Mouse (Mus musculus): ENCODE measurements around the gene Mosmo. TPM values are rescaled to one million over a fixed set of nuclear protein-coding genes. Genes with fewer than 3 reads are reported as not detected.
A peak's percentile ranks its signal among the peaks of the same experiment; 100 is the strongest.

Gene Mosmo
- polyA plus RNA-seq, 1 experiment from 2014 or later, result 17.8 TPM

GRCm38 (mm10) chr7:120662079-120662478, 15.3 kb upstream of the Mosmo start:
- 90% methylated on average over 4 of the region's 4 CpGs for WGBS
- Histone ChIP-seq H3K4me1 (ENCODE audit: control insufficient read depth, insufficient read depth, low read length) (no peaks in the 10 kb centered on the region), H3K4me2 (ENCODE audit: low read depth, low read length) (no peak overlapping the region), H3K9ac (replicated peaks; ENCODE audit: low read length) (no peak overlapping the region), H3K36me3 (replicated peaks; ENCODE audit: control insufficient read depth, insufficient read depth, low read depth, low read length) (peaks cover 5% of the 10 kb centered on the region; the same call in 1 of the 2 replicates), H3K27me3 (ENCODE audit: control insufficient read depth, insufficient read depth, low read length) (no peaks in the 10 kb centered on the region), H3K9me3 (replicated peaks; ENCODE audit: control insufficient read depth, low read length) (no peaks in the 10 kb centered on the region), H3K27ac (replicated peaks; ENCODE audit: low read depth, low read length) (no peak overlapping the region), H3K4me3 (ENCODE audit: low read depth, low read length) (no peak overlapping the region)
- DNase-seq (ENCODE audit: low spot score) (no peak), ATAC-seq (replicated peaks; ENCODE audit: insufficient number of reproducible peaks, low FRiP score, low TSS enrichment, low read depth) (no peak)

GRCm38 (mm10) chr7:120670153-120670875, 7.1 kb upstream of the Mosmo start, which contains the start of gene Pdzd9:
Gene Pdzd9 (minus strand): TSS chr7:120670343.
- no peak within 1 kb of the TSS for H3K4me2 ChIP-seq (ENCODE audit: low read depth, low read length)

GRCm38 (mm10) chr7:120671271-120671670, 6.1 kb upstream of the Mosmo start:
- 83% methylated on average over 2 of the region's 2 CpGs for WGBS
- DNase-seq (ENCODE audit: low spot score), result no peak
- no peaks in the 10 kb centered on the region for H3K9me3 ChIP-seq (replicated peaks; ENCODE audit: control insufficient read depth, low read length)
- H3K4me2 ChIP-seq (ENCODE audit: low read depth, low read length), result no peak overlapping the region
- ATAC-seq (replicated peaks; ENCODE audit: insufficient number of reproducible peaks, low FRiP score, low TSS enrichment, low read depth), result no peak
- H3K27me3 ChIP-seq (ENCODE audit: control insufficient read depth, insufficient read depth, low read length), result no peaks in the 10 kb centered on the region; the same call in 1 of the 2 replicates
- no peak overlapping the region for H3K27ac ChIP-seq (replicated peaks; ENCODE audit: low read depth, low read length)
- H3K4me3 ChIP-seq (ENCODE audit: low read depth, low read length), result no peak overlapping the region
- H3K36me3 ChIP-seq (replicated peaks; ENCODE audit: control insufficient read depth, insufficient read depth, low read depth, low read length), result no peaks in the 10 kb centered on the region
- H3K9ac ChIP-seq (replicated peaks; ENCODE audit: low read length), result no peak overlapping the region
- no peaks in the 10 kb centered on the region for H3K4me1 ChIP-seq (ENCODE audit: control insufficient read depth, insufficient read depth, low read length)

More at GRCm38 (mm10) chr7:120670153-120670875, 7.1 kb upstream of the Mosmo start, which contains the start of gene Pdzd9:
- Histone ChIP-seq H3K4me3 (ENCODE audit: low read depth, low read length) (no peak within 1 kb of the TSS), H3K4me1 (ENCODE audit: control insufficient read depth, insufficient read depth, low read length) (no peaks in the 10 kb centered on the region), H3K9me3 (replicated peaks; ENCODE audit: control insufficient read depth, low read length) (no peaks in the 10 kb centered on the region), H3K27me3 (ENCODE audit: control insufficient read depth, insufficient read depth, low read length) (no peaks in the 10 kb centered on the region; the same call in 1 of the 2 replicates), H3K9ac (replicated peaks; ENCODE audit: low read length) (no peak within 1 kb of the TSS), H3K27ac (replicated peaks; ENCODE audit: low read depth, low read length) (no peak within 1 kb of the TSS), H3K36me3 (replicated peaks; ENCODE audit: control insufficient read depth, insufficient read depth, low read depth, low read length) (no peaks in the 10 kb centered on the region)
- peak; percentile 66; the same call in 1 of the 2 replicates for ATAC-seq (replicated peaks; ENCODE audit: insufficient number of reproducible peaks, low FRiP score, low TSS enrichment, low read depth)
- peak; percentile 86 for DNase-seq (ENCODE audit: low spot score)
- 20% methylated on average over 14 of the region's 14 CpGs for WGBS

- no peaks in the 10 kb centered on the region for H3K27me3 ChIP-seq (ENCODE audit: control insufficient read depth, insufficient read depth, low read length)
- H3K4me3 ChIP-seq (ENCODE audit: low read depth, low read length), result peak overlapping the region; percentile 91
- peak overlapping the region; percentile 56 for H3K4me2 ChIP-seq (ENCODE audit: low read depth, low read length)
- no peaks in the 10 kb centered on the region for H3K36me3 ChIP-seq (replicated peaks; ENCODE audit: control insufficient read depth, insufficient read depth, low read depth, low read length)
- DNase-seq (ENCODE audit: low spot score) (peak; percentile 39), ATAC-seq (replicated peaks; ENCODE audit: insufficient number of reproducible peaks, low FRiP score, low TSS enrichment, low read depth) (peak; percentile 53; the same call in 1 of the 2 replicates)
- 3% methylated on average over 33 of the region's 42 CpGs for WGBS
- no peaks in the 10 kb centered on the region; the same call in 1 of the 2 replicates for H3K4me1 ChIP-seq (ENCODE audit: control insufficient read depth, insufficient read depth, low read length)
- no peaks in the 10 kb centered on the region for H3K9me3 ChIP-seq (replicated peaks; ENCODE audit: control insufficient read depth, low read length)
- H3K27ac ChIP-seq (replicated peaks; ENCODE audit: low read depth, low read length), result peak overlapping the region; percentile 67
- H3K9ac ChIP-seq (replicated peaks; ENCODE audit: low read length), result peak overlapping the region; percentile 94
Observed at GRCm38 (mm10) chr7:120677764-120678531, 530 bp downstream of the Mosmo start.

GRCm38 (mm10) chr7:120679023-120679422, 1.6 kb downstream of the Mosmo start:
- Histone ChIP-seq H3K4me2 (ENCODE audit: low read depth, low read length) (peak overlapping the region; percentile 10; the same call in 1 of the 2 replicates), H3K9me3 (replicated peaks; ENCODE audit: control insufficient read depth, low read length) (no peaks in the 10 kb centered on the region), H3K4me1 (ENCODE audit: control insufficient read depth, insufficient read depth, low read length) (no peaks in the 10 kb centered on the region; the same call in 1 of the 2 replicates), H3K9ac (replicated peaks; ENCODE audit: low read length) (peak overlapping the region; percentile 5; the same call in 1 of the 2 replicates), H3K36me3 (replicated peaks; ENCODE audit: control insufficient read depth, insufficient read depth, low read depth, low read length) (no peaks in the 10 kb centered on the region), H3K27me3 (ENCODE audit: control insufficient read depth, insufficient read depth, low read length) (no peaks in the 10 kb centered on the region), H3K4me3 (ENCODE audit: low read depth, low read length) (no peak overlapping the region; the same call in 1 of the 2 replicates), H3K27ac (replicated peaks; ENCODE audit: low read depth, low read length) (no peak overlapping the region)
- ATAC-seq (replicated peaks; ENCODE audit: insufficient number of reproducible peaks, low FRiP score, low TSS enrichment, low read depth) (no peak), DNase-seq (ENCODE audit: low spot score) (no peak)
- WGBS, result 64% methylated on average over 8 of the region's 8 CpGs

GRCm38 (mm10) chr7:120682002-120682401, 4.6 kb downstream of the Mosmo start:
- WGBS, result 85% methylated on average over 4 of the region's 4 CpGs
- no peaks in the 10 kb centered on the region for H3K36me3 ChIP-seq (replicated peaks; ENCODE audit: control insufficient read depth, insufficient read depth, low read depth, low read length)
- ATAC-seq (replicated peaks; ENCODE audit: insufficient number of reproducible peaks, low FRiP score, low TSS enrichment, low read depth) (no peak), DNase-seq (ENCODE audit: low spot score) (no peak)
- H3K27ac ChIP-seq (replicated peaks; ENCODE audit: low read depth, low read length), result no peak overlapping the region
- no peak overlapping the region for H3K4me2 ChIP-seq (ENCODE audit: low read depth, low read length)
- no peak overlapping the region for H3K9ac ChIP-seq (replicated peaks; ENCODE audit: low read length)
- H3K4me1 ChIP-seq (ENCODE audit: control insufficient read depth, insufficient read depth, low read length), result no peaks in the 10 kb centered on the region; the same call in 1 of the 2 replicates
- no peaks in the 10 kb centered on the region for H3K27me3 ChIP-seq (ENCODE audit: control insufficient read depth, insufficient read depth, low read length)
- no peak overlapping the region for H3K4me3 ChIP-seq (ENCODE audit: low read depth, low read length)
- no peaks in the 10 kb centered on the region for H3K9me3 ChIP-seq (replicated peaks; ENCODE audit: control insufficient read depth, low read length)

- no peaks in the 10 kb centered on the region for H3K9me3 ChIP-seq (replicated peaks; ENCODE audit: control insufficient read depth, low read length)
- no peak for DNase-seq (ENCODE audit: low spot score)
Observed at GRCm38 (mm10) chr7:120684731-120685161, 7.3 kb downstream of the Mosmo start.

More at GRCm38 (mm10) chr7:120684731-120685161, 7.3 kb downstream of the Mosmo start:
- Histone ChIP-seq H3K27me3 (ENCODE audit: control insufficient read depth, insufficient read depth, low read length) (no peaks in the 10 kb centered on the region), H3K4me1 (ENCODE audit: control insufficient read depth, insufficient read depth, low read length) (no peaks in the 10 kb centered on the region), H3K36me3 (replicated peaks; ENCODE audit: control insufficient read depth, insufficient read depth, low read depth, low read length) (no peaks in the 10 kb centered on the region), H3K4me3 (ENCODE audit: low read depth, low read length) (no peak overlapping the region), H3K4me2 (ENCODE audit: low read depth, low read length) (no peak overlapping the region), H3K9ac (replicated peaks; ENCODE audit: low read length) (no peak overlapping the region), H3K27ac (replicated peaks; ENCODE audit: low read depth, low read length) (no peak overlapping the region)
- ATAC-seq (replicated peaks; ENCODE audit: insufficient number of reproducible peaks, low FRiP score, low TSS enrichment, low read depth), result no peak
- 90% methylated on average over 2 of the region's 2 CpGs for WGBS

Measured in embryonic facial prominence, embryonic 11.5 days (tissue).